Mouse (Mus musculus): ENCODE measurements around the gene Gm47791.

Gm47791 gene

GRCm38 (mm10) chr1:82785546-82785945 is 14.5 kb upstream of the Gm47791 start:
- no peak for DNase-seq

- DNase-seq = no peak
These were observed 12.5 kb upstream of the Gm47791 start for GRCm38 (mm10) chr1:82783559-82783958.

- no peak for DNase-seq
These were observed 8.4 kb upstream of the Gm47791 start for GRCm38 (mm10) chr1:82779388-82779966.

GRCm38 (mm10) chr1:82775293-82775692 is 4.2 kb upstream of the Gm47791 start:
- DNase-seq = no peak

- no peak for DNase-seq
These were observed 2.2 kb upstream of the Gm47791 start for GRCm38 (mm10) chr1:82773208-82773607.

GRCm38 (mm10) chr1:82772428-82772827 is 1.4 kb upstream of the Gm47791 start:
- DNase-seq = no peak

GRCm38 (mm10) chr1:82768269-82768668 is 2.8 kb downstream of the Gm47791 start, which contains the start of gene Tm4sf20:
Gene Tm4sf20 (minus strand): TSS chr1:82768461.
- no peak for DNase-seq

GRCm38 (mm10) chr1:82766641-82767040 is 4.4 kb downstream of the Gm47791 start:
- no peak for DNase-seq

- DNase-seq = no peak
These were observed 4.8 kb downstream of the Gm47791 start for GRCm38 (mm10) chr1:82766227-82766626.

- DNase-seq = no peak
These were observed 8.8 kb downstream of the Gm47791 start for GRCm38 (mm10) chr1:82762274-82762673.

- no peak for DNase-seq
These were observed 9.4 kb downstream of the Gm47791 start for GRCm38 (mm10) chr1:82761454-82762169.

GRCm38 (mm10) chr1:82759520-82759919 is 11.5 kb downstream of the Gm47791 start:
- DNase-seq = peak in 1 of 2 experiments; percentile 34

- no peak for DNase-seq
These were observed 23.2 kb downstream of the Gm47791 start for GRCm38 (mm10) chr1:82747714-82748452.

- no peak for DNase-seq
These were observed 24.6 kb downstream of the Gm47791 start for GRCm38 (mm10) chr1:82746408-82746807.

- no peak for DNase-seq
These were observed 27.1 kb downstream of the Gm47791 start for GRCm38 (mm10) chr1:82743962-82744361.

GRCm38 (mm10) chr1:82741539-82741938 is 29.5 kb downstream of the Gm47791 start:
- DNase-seq = no peak

- DNase-seq = no peak
These were observed 33.0 kb downstream of the Gm47791 start for GRCm38 (mm10) chr1:82738066-82738465.

- DNase-seq = no peak
These were observed 37.7 kb downstream of the Gm47791 start for GRCm38 (mm10) chr1:82733357-82733756.

- DNase-seq = no peak
These were observed 44.6 kb downstream of the Gm47791 start for GRCm38 (mm10) chr1:82726482-82726881.

GRCm38 (mm10) chr1:82725875-82726185 is 45.2 kb downstream of the Gm47791 start:
- DNase-seq = no peak

GRCm38 (mm10) chr1:82725026-82725874 is 45.8 kb downstream of the Gm47791 start:
- DNase-seq = peak in 1 of 2 experiments; percentile 4

GRCm38 (mm10) chr1:82724339-82725025 is 46.6 kb downstream of the Gm47791 start, which contains the start of gene Mff:
Gene Mff (plus strand): TSS chr1:82724890.
- peak; percentile 96 to 97 for DNase-seq

Data from kidney, postnatal 36 days (tissue).